Mouse (Mus musculus) testis, adult 2 months (tissue): ENCODE data around the gene Ppp1r27. TPM values are rescaled to one million over a fixed set of nuclear protein-coding genes. Genes with fewer than 3 reads are reported as not detected.
"Not testable (repeated sequence)": the region's sequence is repeated elsewhere in the genome, so short reads cannot be mapped to it uniquely, and the experiment has no call there.

Source experiments
- H3K27ac ChIP-seq: fragments of 200-500 bp; 2 replicates; pipeline ENCODE4 v1.5.1; 2012; ENCODE audit warnings: low read depth, low read length; ENCODE audit not compliant: control insufficient read depth, insufficient read depth
- H3K27me3 ChIP-seq: fragments of 200-500 bp; 2 replicates; pipeline ENCODE4 v1.6.1; 2012; ENCODE audit warnings: mild to moderate bottlenecking, low read length, moderate library complexity; ENCODE audit not compliant: control insufficient read depth, insufficient read depth
- H3K36me3 ChIP-seq: fragments of 200-500 bp; 2 replicates; pipeline ENCODE4 v1.6.1; 2012; ENCODE audit warnings: mild to moderate bottlenecking, low read length; ENCODE audit not compliant: control insufficient read depth, insufficient read depth
- H3K4me1 ChIP-seq: fragments of 200-500 bp; 2 replicates; pipeline ENCODE4 v1.6.1; 2012; ENCODE audit warnings: low read length; ENCODE audit not compliant: control insufficient read depth, insufficient read depth
- H3K4me3 ChIP-seq: fragments of 200-500 bp; 2 replicates; pipeline ENCODE4 v1.5.1; 2012; ENCODE audit warnings: low read depth, mild to moderate bottlenecking, low read length, moderate library complexity, mixed read lengths; ENCODE audit not compliant: control insufficient read depth
- CTCF ChIP-seq: fragments of 200-500 bp; IDR thresholded peaks from 2 replicates; pipeline ENCODE4 v1.5.1; 2012; ENCODE audit warnings: low read depth, mild to moderate bottlenecking, inconsistent platforms, low read length, moderate library complexity; ENCODE audit not compliant: control insufficient read depth, insufficient read depth, insufficient replicate concordance
- POLR2A ChIP-seq: fragments of 200-500 bp; IDR thresholded peaks from 2 replicates; pipeline ENCODE4 v1.6.1; 2012; ENCODE audit warnings: low read depth, mild to moderate bottlenecking, inconsistent platforms, low read length, moderate library complexity; ENCODE audit not compliant: control insufficient read depth
- polyA plus RNA-seq: library from polyadenylated mRNA; depleted of rRNA; stranded (reverse); fragments of >200 nt; gene quantifications from 2 replicates; pipeline ENCODE4 v1.2.3, GENCODE M21; 2012

Gene Ppp1r27
- polyA plus RNA-seq, 1 experiment = 31.6 TPM

GRCm38 (mm10) chr11:120583937-120584336 lies 33.0 kb upstream of the Ppp1r27 start:
- TF ChIP-seq POLR2A = no peak
- no peak for TF ChIP-seq CTCF
- Histone ChIP-seq H3K4me1 (peaks cover 18% of the 10 kb centered on the region), H3K27me3 (no peaks in the 10 kb centered on the region), H3K36me3 (peaks cover 3% of the 10 kb centered on the region), H3K27ac (no peak overlapping the region), H3K4me3 (no peak overlapping the region)

GRCm38 (mm10) chr11:120582982-120583293 lies 32.0 kb upstream of the Ppp1r27 start:
- H3K27me3 ChIP-seq, H3K27ac ChIP-seq, H3K4me3 ChIP-seq, H3K36me3 ChIP-seq: not testable (repeated sequence)
- H3K4me1 ChIP-seq = peaks cover 18% of the 10 kb centered on the region

GRCm38 (mm10) chr11:120582268-120582981 lies 31.5 kb upstream of the Ppp1r27 start:
- Histone ChIP-seq H3K36me3 (peaks cover 3% of the 10 kb centered on the region; the same call in 1 of the 2 replicates), H3K4me3 (peak overlapping the region; percentile 90), H3K27me3 (no peaks in the 10 kb centered on the region), H3K4me1 (peaks cover 18% of the 10 kb centered on the region), H3K27ac (peak overlapping the region; percentile 94)
- TF ChIP-seq POLR2A = no peak
- TF ChIP-seq CTCF = no peak

- Histone ChIP-seq H3K36me3 (peaks cover 3% of the 10 kb centered on the region; the same call in 1 of the 2 replicates), H3K27me3 (no peaks in the 10 kb centered on the region), H3K4me1 (peaks cover 18% of the 10 kb centered on the region), H3K4me3 (peak within 1 kb of the TSS; percentile 90), H3K27ac (peak within 1 kb of the TSS; percentile 94)
- TF ChIP-seq CTCF (0 out of 2 replicates have a peak, but pooled peaks have one; percentile 5), POLR2A (peak; percentile 77)
Measured at GRCm38 (mm10) chr11:120581490-120582267, 30.7 kb upstream of the Ppp1r27 start, which contains the start of gene Arhgdia. Gene Arhgdia, minus strand, starts transcription at chr11:120581624.

GRCm38 (mm10) chr11:120580871-120581331 lies 30.0 kb upstream of the Ppp1r27 start:
- peaks cover 3% of the 10 kb centered on the region; the same call in 1 of the 2 replicates for H3K36me3 ChIP-seq
- no peaks in the 10 kb centered on the region for H3K27me3 ChIP-seq
- peaks cover 18% of the 10 kb centered on the region for H3K4me1 ChIP-seq
- TF ChIP-seq POLR2A (no peak), CTCF (no peak)
- H3K4me3 ChIP-seq = peak overlapping the region; percentile 90
- H3K27ac ChIP-seq = peak overlapping the region; percentile 83

GRCm38 (mm10) chr11:120580190-120580589 lies 29.3 kb upstream of the Ppp1r27 start:
- Histone ChIP-seq H3K4me3 (peak overlapping the region; percentile 90; the same call in 1 of the 2 replicates), H3K36me3 (peaks cover 3% of the 10 kb centered on the region; the same call in 1 of the 2 replicates), H3K27ac (no peak overlapping the region), H3K4me1 (peaks cover 18% of the 10 kb centered on the region), H3K27me3 (no peaks in the 10 kb centered on the region)
- no peak for TF ChIP-seq POLR2A
- TF ChIP-seq CTCF = no peak

- Histone ChIP-seq H3K4me1 (peaks cover 18% of the 10 kb centered on the region), H3K36me3 (peaks cover 3% of the 10 kb centered on the region; the same call in 1 of the 2 replicates), H3K27ac (no peak overlapping the region)
Measured at GRCm38 (mm10) chr11:120579316-120580107, 28.6 kb upstream of the Ppp1r27 start.

More at GRCm38 (mm10) chr11:120579316-120580107, 28.6 kb upstream of the Ppp1r27 start:
- H3K4me3 ChIP-seq = no peak overlapping the region
- no peaks in the 10 kb centered on the region for H3K27me3 ChIP-seq
- no peak for TF ChIP-seq POLR2A
- peak; percentile 72 for TF ChIP-seq CTCF
